Mouse (Mus musculus): ENCODE measurements around the gene Kcnj3.

GRCm38 (mm10) chr2:55517297-55517696 lies 81.5 kb downstream of the Kcnj3 start:
- TF ChIP-seq POLR2A (IDR thresholded peaks at IDR 0.05; ENCODE audit: borderline replicate concordance, extremely low read depth, low read depth, low read length) (no peak), CTCF (IDR thresholded peaks at IDR 0.05; ENCODE audit: insufficient read depth, low read length) (no peak)
